Mouse (Mus musculus): Measurements from ENCODE around the gene Ppp2r3a.

- TF ChIP-seq POLR2A (IDR thresholded peaks at IDR 0.05; ENCODE audit: insufficient read depth, low read length) (no peak), EP300 (IDR thresholded peaks at IDR 0.05; ENCODE audit: insufficient read depth, low read depth, low read length) (no peak)
Measured at GRCm38 (mm10) chr9:101104931-101105330, 146.7 kb downstream of the Ppp2r3a start.

Data from ES-Bruce4 (cell line).